Mouse (Mus musculus) embryo, embryonic 11 days (tissue): ENCODE measurements at regions not wholly inside any gene's neighbourhood (a gene's known extent, or its start where the extent isn't known, plus 50 kb on each side); places are given as distances from the start of the nearest gene placed in this dataset.

Experiments
- DNase-seq: peaks from one replicate; pipeline ENCODE4 v3.0.0-alpha.2; 2015

- DNase-seq: no peak
These were observed 174.2 kb upstream of the Stt3b start for GRCm38 (mm10) chr9:115484408-115484807.

GRCm38 (mm10) chr9:115485219-115485618 lies 175.0 kb upstream of the Stt3b start:
- DNase-seq: no peak

GRCm38 (mm10) chr9:115487175-115487760 lies 177.0 kb upstream of the Stt3b start:
- DNase-seq: no peak

- DNase-seq: no peak
These were observed 178.9 kb upstream of the Stt3b start for GRCm38 (mm10) chr9:115488913-115489809.

GRCm38 (mm10) chr9:115492431-115493171 lies 182.4 kb upstream of the Stt3b start:
- no peak for DNase-seq

- DNase-seq: no peak
These were observed 183.5 kb upstream of the Stt3b start for GRCm38 (mm10) chr9:115493765-115494164.

- DNase-seq: no peak
These were observed 189.3 kb upstream of the Stt3b start for GRCm38 (mm10) chr9:115499536-115499935.

- DNase-seq: no peak
These were observed 194.6 kb upstream of the Stt3b start for GRCm38 (mm10) chr9:115504789-115505188.

- DNase-seq: no peak
These were observed 197.0 kb upstream of the Stt3b start for GRCm38 (mm10) chr9:115507131-115507689.

GRCm38 (mm10) chr9:115512835-115513629 lies 202.8 kb upstream of the Stt3b start:
- DNase-seq: peak; percentile 21

- DNase-seq: no peak
These were observed 207.7 kb upstream of the Stt3b start for GRCm38 (mm10) chr9:115517903-115518302.

- no peak for DNase-seq
These were observed 213.9 kb upstream of the Stt3b start for GRCm38 (mm10) chr9:115524161-115524560.

- DNase-seq: no peak
These were observed 214.4 kb upstream of the Stt3b start for GRCm38 (mm10) chr9:115524591-115524990.

- no peak for DNase-seq
These were observed 216.1 kb upstream of the Stt3b start for GRCm38 (mm10) chr9:115526322-115526721.

GRCm38 (mm10) chr9:115526981-115527380 lies 216.8 kb upstream of the Stt3b start:
- no peak for DNase-seq

- no peak for DNase-seq
These were observed 224.0 kb upstream of the Stt3b start for GRCm38 (mm10) chr9:115534198-115534597.

GRCm38 (mm10) chr9:115543665-115544064 lies 233.4 kb upstream of the Stt3b start:
- DNase-seq: no peak

GRCm38 (mm10) chr9:115545178-115545577 lies 235.0 kb upstream of the Stt3b start:
- no peak for DNase-seq

- no peak for DNase-seq
These were observed 235.6 kb upstream of the Stt3b start for GRCm38 (mm10) chr9:115545792-115546191.

GRCm38 (mm10) chr9:115547625-115548325 lies 237.6 kb upstream of the Stt3b start:
- DNase-seq: no peak

- DNase-seq: no peak
These were observed 238.6 kb upstream of the Stt3b start for GRCm38 (mm10) chr9:115548722-115549349.
